Mouse (Mus musculus) midbrain, embryonic 12.5 days (tissue): ENCODE data around the gene C1s2. TPM values are rescaled to one million over a fixed set of nuclear protein-coding genes. Genes with fewer than 3 reads are reported as not detected.
"Not testable (repeated sequence)": the region's sequence is repeated elsewhere in the genome, so short reads cannot be mapped to it uniquely, and the experiment has no call there.

ENCODE experiments used
- ATAC-seq: fragments of 200-750 bp; cut with Nextera tagmentation; 2 replicates; pipeline ENCODE4 v1.8.0; 2017; ENCODE audit warnings: low read depth, moderate TSS enrichment, moderate library complexity; ENCODE audit not compliant: low FRiP score
- H3K27ac ChIP-seq: fragments of 300-500 bp; sonication (generic); replicated peaks from 2 replicates; pipeline ENCODE4 v1.5.1; 2016; ENCODE audit warnings: mild to moderate bottlenecking
- H3K27me3 ChIP-seq: fragments of 300-500 bp; sonication (generic); 2 replicates; pipeline ENCODE4 v1.6.1; 2016; ENCODE audit warnings: mild to moderate bottlenecking
- H3K36me3 ChIP-seq: fragments of 300-500 bp; sonication (generic); 2 replicates; pipeline ENCODE4 v1.6.1; 2016
- H3K4me1 ChIP-seq: fragments of 300-500 bp; sonication (generic); 2 replicates; pipeline ENCODE4 v1.6.1; 2016
- H3K4me2 ChIP-seq: fragments of 300-500 bp; sonication (generic); replicated peaks from 2 replicates; pipeline ENCODE4 v1.6.1; 2016; ENCODE audit warnings: mild to moderate bottlenecking, moderate library complexity
- H3K4me3 ChIP-seq: fragments of 300-500 bp; sonication (generic); 2 replicates; pipeline ENCODE4 v1.5.1; 2016; ENCODE audit warnings: mild to moderate bottlenecking
- H3K9ac ChIP-seq: fragments of 300-500 bp; sonication (generic); replicated peaks from 2 replicates; pipeline ENCODE4 v1.6.1; 2016; ENCODE audit warnings: mild to moderate bottlenecking, moderate library complexity
- H3K9me3 ChIP-seq: fragments of 300-500 bp; sonication (generic); 2 replicates; pipeline ENCODE4 v1.6.1; 2016; ENCODE audit warnings: mild to moderate bottlenecking
- WGBS: fragments of 180-500 bp; shearing (Covaris S2); methylation state at CpG from one replicate; pipeline ENCODE4 v1.1.7; 2016; 5-methylcytosine and 5-hydroxymethylcytosine counted together
- polyA plus RNA-seq: library from polyadenylated mRNA; unstranded; fragments of >200 nt; fragmentation: Nextera tagmentation; extraction: Ambion mirVana; gene quantifications from 2 replicates; pipeline ENCODE4 v1.2.1, GENCODE M21; 2016

C1s2 gene
- polyA plus RNA-seq, 1 experiment from 2014 or later: not detected

DNA sequence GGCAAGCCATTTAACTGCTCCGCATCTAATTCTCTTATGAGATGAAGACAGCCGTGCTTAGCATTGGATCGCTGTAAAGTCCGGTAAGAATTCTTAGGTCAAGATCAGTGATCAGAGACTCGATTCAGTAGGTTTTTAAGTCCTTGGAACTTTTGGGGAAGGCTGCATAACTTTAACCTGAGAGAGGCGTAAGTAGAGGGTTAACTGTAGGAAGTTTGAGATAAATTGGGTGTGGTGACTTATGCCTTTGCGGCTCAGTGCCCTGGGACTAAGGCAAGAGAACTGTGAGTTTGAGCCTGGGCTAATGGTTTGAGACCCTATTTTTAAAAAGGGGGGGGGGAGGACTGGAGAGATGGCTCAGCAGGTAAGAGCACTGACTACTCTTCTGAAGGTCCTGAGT lies 28.4 kb upstream of the C1s2 start:
- H3K9me3 ChIP-seq: no peaks in the 10 kb centered on the region
- H3K4me2 ChIP-seq: no peak overlapping the region
- H3K4me1 ChIP-seq: peaks cover 5% of the 10 kb centered on the region
- ATAC-seq: no peak
- no peak overlapping the region for H3K27ac ChIP-seq
- H3K9ac ChIP-seq: no peak overlapping the region
- no peaks in the 10 kb centered on the region for H3K27me3 ChIP-seq
- 92% methylated on average over 7 of the region's 7 CpGs for WGBS
- H3K4me3 ChIP-seq: no peak overlapping the region
- no peaks in the 10 kb centered on the region for H3K36me3 ChIP-seq

DNA sequence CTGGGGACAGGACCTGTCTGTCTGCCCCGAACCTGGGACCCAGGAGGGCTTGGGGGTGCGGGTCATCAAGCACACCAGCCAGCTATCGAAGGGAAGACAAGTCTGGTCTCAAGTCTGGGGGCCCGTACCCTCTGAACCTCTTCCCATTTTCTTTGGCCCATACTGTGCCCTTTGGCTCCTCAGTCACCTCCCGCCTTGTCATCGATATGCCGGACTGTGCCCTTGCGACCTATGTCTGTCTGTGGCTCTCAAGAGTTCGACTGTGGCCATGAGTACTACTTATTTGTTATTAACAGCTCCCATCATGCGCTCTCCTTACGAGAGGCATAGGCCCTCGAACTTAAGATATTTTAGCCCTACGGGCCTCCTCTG lies 27.5 kb upstream of the C1s2 start:
- ATAC-seq: no peak
- WGBS: 19% methylated on average over 13 of the region's 13 CpGs
- Histone ChIP-seq H3K36me3 (no peaks in the 10 kb centered on the region), H3K27me3 (no peaks in the 10 kb centered on the region), H3K27ac (peak overlapping the region; percentile 70), H3K4me1 (peaks cover 5% of the 10 kb centered on the region), H3K4me3 (peak overlapping the region; percentile 64), H3K4me2 (peak overlapping the region; percentile 58), H3K9me3 (no peaks in the 10 kb centered on the region), H3K9ac (peak overlapping the region; percentile 60)

DNA sequence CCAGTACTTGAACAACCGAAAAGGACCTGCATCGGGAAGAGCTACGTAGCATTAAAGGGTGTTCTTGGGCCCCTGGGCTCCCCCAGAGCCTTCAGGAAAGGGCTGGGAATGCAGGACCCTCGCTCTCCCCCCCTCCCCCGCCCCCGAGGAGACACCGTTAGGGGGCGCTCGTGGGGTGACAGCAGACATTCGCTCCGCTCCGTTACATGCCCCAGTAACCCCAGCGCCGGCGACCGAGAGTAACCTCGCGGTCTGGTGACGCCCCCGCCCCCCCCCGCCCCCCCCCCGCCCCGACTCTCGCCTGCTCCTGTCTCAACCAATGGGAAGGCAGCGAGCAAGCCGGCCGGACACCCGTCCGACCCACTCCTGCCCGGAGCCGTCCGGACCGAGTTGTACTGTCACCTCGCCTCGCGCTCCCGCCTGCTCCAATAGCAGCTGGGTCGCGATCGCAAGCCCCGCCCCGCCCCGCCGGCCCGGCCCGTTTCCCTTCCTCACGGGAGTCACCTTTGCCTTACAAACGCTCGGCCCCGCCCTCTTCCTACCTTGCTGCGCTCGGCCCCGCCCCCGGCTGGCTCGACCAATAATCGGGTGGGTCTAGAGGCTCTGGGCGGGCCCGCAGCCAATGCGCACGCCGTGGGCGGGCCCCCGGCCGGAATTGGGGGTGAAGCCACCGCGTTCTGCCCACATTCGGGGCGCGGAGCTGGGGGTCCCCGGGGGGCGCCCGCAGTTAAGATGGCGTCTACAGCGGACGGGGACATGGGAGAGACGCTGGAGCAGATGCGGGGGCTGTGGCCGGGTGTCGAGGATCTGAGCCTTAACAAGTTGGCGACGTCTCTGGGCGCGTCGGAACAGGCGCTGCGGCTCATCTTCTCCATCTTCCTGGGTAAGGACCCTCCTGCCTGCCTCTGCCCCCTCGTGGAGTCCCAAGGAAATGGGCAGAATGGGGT lies 26.9 kb upstream of the C1s2 start, which contains the start of gene Lpcat3:
Gene Lpcat3 (plus strand): TSS at position 551 of the 947 bp plus-strand sequence.
- Histone ChIP-seq H3K9ac (peak within 1 kb of the TSS; percentile 60), H3K27me3 (no peaks in the 10 kb centered on the region), H3K4me2 (peak within 1 kb of the TSS; percentile 58), H3K36me3 (no peaks in the 10 kb centered on the region), H3K4me1 (peaks cover 5% of the 10 kb centered on the region), H3K9me3 (no peaks in the 10 kb centered on the region), H3K27ac (peak within 1 kb of the TSS; percentile 70), H3K4me3 (peak within 1 kb of the TSS; percentile 64)
- WGBS: under 1% methylated on average over 84 of the region's 87 CpGs
- peak; percentile 98 for ATAC-seq

DNA sequence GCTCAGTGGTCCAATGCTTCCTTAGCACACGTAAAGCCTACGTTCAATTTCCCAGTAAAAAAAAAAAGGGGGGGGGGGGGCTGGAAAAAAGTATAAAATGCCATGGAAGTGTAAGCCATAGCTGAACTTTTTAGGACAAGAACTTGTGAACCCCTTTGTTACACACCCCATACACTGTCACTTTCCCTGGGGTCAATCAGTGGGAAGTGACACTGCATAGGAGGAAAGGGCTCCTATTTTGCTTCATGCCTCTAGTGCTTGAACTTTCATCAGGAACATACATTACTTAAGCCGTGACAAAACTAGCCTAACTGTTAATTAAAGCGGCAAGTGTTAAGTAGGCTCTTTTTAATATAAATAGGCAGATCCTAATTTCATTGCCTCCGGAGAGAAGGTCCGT lies 26.1 kb upstream of the C1s2 start:
- H3K9ac ChIP-seq: peak overlapping the region; percentile 60; the same call in 1 of the 2 replicates
- H3K4me2 ChIP-seq: peak overlapping the region; percentile 58
- 31% methylated on average over 6 of the region's 6 CpGs for WGBS
- no peaks in the 10 kb centered on the region for H3K9me3 ChIP-seq
- H3K4me1 ChIP-seq: peaks cover 5% of the 10 kb centered on the region
- peak overlapping the region; percentile 64 for H3K4me3 ChIP-seq
- H3K27ac ChIP-seq: peak overlapping the region; percentile 70
- no peaks in the 10 kb centered on the region for H3K27me3 ChIP-seq
- no peak for ATAC-seq
- no peaks in the 10 kb centered on the region for H3K36me3 ChIP-seq

DNA sequence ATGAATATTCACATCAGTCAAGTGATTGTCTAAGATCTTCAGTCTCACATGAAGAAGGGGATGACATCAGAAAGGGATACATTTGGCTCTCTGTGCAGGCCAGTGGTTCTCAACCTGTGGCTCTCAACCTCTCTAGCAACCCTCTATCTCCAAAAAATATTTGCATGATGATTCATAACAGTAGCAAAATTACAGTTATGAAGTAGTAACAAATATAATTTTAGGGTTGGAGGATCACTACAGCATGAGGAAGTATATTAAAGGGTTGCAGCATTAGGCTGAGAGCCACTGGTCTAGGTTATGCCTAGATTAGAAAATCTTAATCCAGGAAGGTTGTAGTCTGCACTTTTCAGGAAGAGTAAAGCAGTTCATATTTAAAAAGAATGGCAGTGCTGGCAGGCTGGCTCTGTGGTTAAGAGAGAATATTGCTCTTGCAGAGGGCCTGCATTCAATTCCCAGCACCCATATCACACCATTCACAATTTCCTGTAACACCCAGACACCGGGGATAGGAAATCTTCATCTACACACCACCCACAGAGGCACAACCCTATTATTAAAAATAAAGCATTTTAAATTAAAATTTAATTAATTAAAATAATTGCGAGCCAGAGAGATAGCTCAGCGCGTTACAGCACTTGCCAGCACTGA lies 25.4 kb upstream of the C1s2 start:
- no peak for ATAC-seq
- Histone ChIP-seq H3K9me3 (no peaks in the 10 kb centered on the region), H3K4me3 (no peak overlapping the region), H3K27ac (no peak overlapping the region), H3K4me1 (peaks cover 5% of the 10 kb centered on the region), H3K9ac (no peak overlapping the region), H3K4me2 (no peak overlapping the region), H3K36me3 (no peaks in the 10 kb centered on the region), H3K27me3 (no peaks in the 10 kb centered on the region)
- WGBS: 94% methylated on average over 4 of the region's 4 CpGs

DNA sequence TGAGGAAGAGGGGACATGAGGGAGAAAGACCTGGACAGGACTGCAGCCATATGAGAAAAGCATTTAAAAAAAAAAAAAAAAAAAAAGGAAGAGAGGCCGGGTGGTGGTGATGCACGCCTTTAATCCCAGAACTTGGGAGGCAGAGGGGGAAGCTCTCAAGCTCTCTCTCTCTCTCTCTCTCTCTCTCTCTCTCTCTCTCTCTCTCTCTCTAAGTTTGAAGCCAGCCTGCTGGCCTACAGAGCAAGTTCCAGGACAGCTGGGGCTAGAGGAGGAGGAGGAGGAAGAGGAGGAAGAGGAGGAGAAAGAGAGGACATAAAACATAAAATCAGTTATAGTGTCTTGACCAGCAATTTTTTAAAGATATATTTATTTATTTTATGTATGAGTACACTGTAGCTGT lies 22.2 kb upstream of the C1s2 start:
- H3K36me3 ChIP-seq: no peaks in the 10 kb centered on the region
- 77% methylated on average over 2 of the region's 2 CpGs for WGBS
- no peak for ATAC-seq
- H3K27me3 ChIP-seq: no peaks in the 10 kb centered on the region
- H3K4me2 ChIP-seq: no peak overlapping the region
- no peak overlapping the region for H3K27ac ChIP-seq
- H3K4me3 ChIP-seq: no peak overlapping the region
- no peak overlapping the region for H3K9ac ChIP-seq
- no peaks in the 10 kb centered on the region for H3K4me1 ChIP-seq
- H3K9me3 ChIP-seq: peaks cover 7% of the 10 kb centered on the region

DNA sequence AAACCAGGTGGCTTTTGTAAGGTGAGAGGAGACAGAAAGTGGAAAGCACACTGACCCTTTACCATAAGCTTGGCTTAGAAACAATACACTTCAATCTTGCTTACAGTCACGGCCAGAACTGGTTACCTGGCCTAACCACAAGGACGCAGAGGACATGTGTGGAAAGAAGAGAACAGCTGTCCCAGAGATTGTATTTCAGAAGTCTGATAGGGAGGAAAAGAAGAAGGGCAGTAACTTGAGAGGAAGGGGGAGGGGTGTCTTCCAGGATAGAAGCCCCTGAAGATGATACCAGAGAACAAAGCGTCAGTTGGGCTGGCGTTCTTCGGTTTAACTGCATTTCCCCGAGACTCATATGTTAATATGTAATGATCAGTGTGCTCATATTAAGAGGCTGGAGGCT lies 20.0 kb upstream of the C1s2 start:
- Histone ChIP-seq H3K9me3 (peaks cover 9% of the 10 kb centered on the region), H3K36me3 (no peaks in the 10 kb centered on the region), H3K9ac (no peak overlapping the region), H3K27me3 (no peaks in the 10 kb centered on the region), H3K4me1 (no peaks in the 10 kb centered on the region), H3K4me3 (no peak overlapping the region), H3K27ac (no peak overlapping the region), H3K4me2 (no peak overlapping the region)
- WGBS: 82% methylated on average over 6 of the region's 6 CpGs
- no peak for ATAC-seq

DNA sequence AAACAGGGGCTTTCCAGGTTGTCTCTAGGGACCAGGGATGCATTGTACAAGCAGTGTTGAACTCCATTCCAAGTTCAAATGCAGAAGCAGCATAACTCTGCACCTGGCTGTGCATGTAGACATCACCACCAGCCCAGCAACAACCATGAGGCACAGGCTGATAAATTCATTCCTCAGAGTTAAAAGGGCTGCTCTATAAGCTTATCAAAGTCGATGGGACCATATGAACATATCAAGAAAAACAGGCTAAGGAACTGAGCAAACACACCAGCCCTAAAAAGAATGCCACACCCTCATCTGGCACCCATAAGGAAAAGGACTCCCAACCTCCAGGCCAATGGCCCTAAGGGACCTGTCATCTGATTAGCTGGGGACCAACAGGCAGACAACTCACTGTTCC lies 10.5 kb upstream of the C1s2 start:
- Histone ChIP-seq H3K27me3 (no peaks in the 10 kb centered on the region), H3K9me3 (no peaks in the 10 kb centered on the region), H3K4me1 (no peaks in the 10 kb centered on the region), H3K9ac (no peak overlapping the region), H3K4me2 (no peak overlapping the region), H3K4me3 (no peak overlapping the region), H3K36me3 (no peaks in the 10 kb centered on the region), H3K27ac (no peak overlapping the region)
- WGBS: 76% methylated on average over 1 of the region's 1 CpGs
- ATAC-seq: no peak

DNA sequence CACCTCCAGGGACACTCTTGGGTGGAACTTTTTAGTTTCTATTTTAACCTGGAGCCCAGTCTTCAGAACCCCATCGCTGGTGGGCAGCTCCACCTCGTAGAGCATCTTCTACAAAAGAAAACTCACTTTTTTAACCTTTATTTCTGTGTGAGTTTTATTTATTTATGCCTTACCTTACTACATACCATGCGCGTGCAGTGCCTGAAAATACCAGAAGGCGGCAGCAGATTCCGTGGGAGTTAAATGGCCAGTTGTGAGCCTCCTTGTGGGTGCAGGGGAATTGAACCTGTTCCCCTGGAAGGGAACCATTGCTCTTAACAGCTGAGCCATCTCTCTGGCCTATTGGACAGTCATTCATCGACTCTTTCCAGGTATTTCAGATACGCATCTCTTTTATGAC lies 5.1 kb upstream of the C1s2 start:
- H3K4me1 ChIP-seq: no peaks in the 10 kb centered on the region
- no peaks in the 10 kb centered on the region for H3K9me3 ChIP-seq
- H3K27me3 ChIP-seq: no peaks in the 10 kb centered on the region
- no peak overlapping the region for H3K4me3 ChIP-seq
- no peak overlapping the region for H3K4me2 ChIP-seq
- H3K9ac ChIP-seq: no peak overlapping the region
- H3K27ac ChIP-seq: no peak overlapping the region
- H3K36me3 ChIP-seq: no peaks in the 10 kb centered on the region
- ATAC-seq: no peak
- WGBS: 48% methylated on average over 8 of the region's 8 CpGs

DNA sequence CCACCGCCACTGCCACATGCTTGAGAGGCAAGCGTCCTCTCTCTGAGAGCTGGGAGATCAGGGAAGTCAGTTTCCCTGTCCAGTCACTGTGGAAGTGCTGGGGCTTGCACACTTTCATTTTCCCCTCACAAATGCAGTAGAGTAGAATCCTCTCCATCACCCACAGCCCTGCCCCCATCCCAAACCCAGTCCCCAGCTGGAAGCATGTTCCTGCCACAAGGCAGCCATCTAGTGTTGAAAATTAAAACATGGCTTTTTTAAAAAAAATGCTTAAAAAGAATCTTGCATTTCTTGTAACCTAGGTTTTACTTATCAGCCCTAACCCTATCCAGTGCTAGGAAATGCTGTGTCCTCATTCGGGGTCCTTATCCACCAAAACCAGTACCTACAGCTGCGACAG lies 4.2 kb upstream of the C1s2 start:
- no peaks in the 10 kb centered on the region for H3K9me3 ChIP-seq
- no peak overlapping the region for H3K9ac ChIP-seq
- H3K27me3 ChIP-seq: no peaks in the 10 kb centered on the region
- no peak for ATAC-seq
- no peak overlapping the region for H3K4me3 ChIP-seq
- H3K4me2 ChIP-seq: no peak overlapping the region
- WGBS: 91% methylated on average over 4 of the region's 4 CpGs
- H3K27ac ChIP-seq: no peak overlapping the region
- H3K4me1 ChIP-seq: no peaks in the 10 kb centered on the region
- H3K36me3 ChIP-seq: no peaks in the 10 kb centered on the region

DNA sequence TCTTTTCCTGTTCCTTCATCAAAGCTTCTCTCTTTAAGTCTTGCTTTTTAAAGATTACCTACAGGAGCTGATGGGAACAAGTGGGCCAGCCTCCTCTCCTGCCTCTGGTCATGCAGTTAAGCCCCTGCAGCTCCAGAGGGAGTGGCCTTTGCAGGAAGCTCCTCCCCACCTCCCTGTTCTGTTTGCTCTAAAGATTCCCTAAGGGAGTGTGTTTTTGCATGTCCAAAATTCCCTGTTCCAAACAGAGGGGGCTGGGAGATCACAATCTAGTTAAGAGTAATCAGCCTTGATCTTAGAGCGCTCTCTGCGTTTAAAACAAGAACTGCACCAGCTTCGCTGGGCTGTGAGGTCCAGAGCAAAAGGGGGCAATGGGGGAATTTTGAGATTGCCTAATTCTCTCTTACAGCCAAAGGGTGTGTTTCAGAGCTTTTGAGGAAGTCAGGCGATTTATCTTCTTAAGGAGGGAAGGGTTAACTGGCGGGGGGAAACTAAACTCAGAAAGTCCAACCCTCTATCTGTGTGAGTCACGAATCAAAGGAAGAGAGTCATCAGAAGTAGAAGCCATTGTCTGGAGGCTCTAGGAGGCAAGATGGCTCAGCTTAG lies 1.1 kb upstream of the C1s2 start:
- not testable (repeated sequence) for H3K36me3 ChIP-seq, H3K9me3 ChIP-seq, ATAC-seq, H3K4me1 ChIP-seq, H3K27me3 ChIP-seq, H3K27ac ChIP-seq, H3K4me3 ChIP-seq, H3K4me2 ChIP-seq, H3K9ac ChIP-seq
- 45% methylated on average over 6 of the region's 6 CpGs for WGBS

DNA sequence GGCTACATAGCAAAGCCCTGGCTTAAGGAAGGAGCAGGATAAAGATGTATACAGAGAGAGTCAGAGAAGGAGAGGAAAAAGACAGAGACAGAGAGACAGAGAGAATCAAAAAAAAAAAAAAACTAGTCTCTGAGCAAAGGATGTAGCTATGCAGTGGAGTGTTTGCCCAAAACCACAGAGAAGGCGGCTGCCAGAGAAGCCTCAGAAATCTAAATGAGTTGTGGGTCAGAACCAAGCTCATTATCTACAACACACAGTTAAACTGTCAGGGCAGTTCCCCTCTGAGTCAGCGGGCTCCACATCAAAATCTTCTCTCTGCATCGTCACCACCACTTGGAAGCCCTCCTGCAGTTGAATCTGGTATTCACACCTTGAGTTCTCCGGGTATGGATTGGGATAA lies 5.1 kb downstream of the C1s2 start:
- H3K36me3 ChIP-seq: no peaks in the 10 kb centered on the region
- no peaks in the 10 kb centered on the region for H3K9me3 ChIP-seq
- H3K4me1 ChIP-seq: no peaks in the 10 kb centered on the region
- no peaks in the 10 kb centered on the region for H3K27me3 ChIP-seq
- WGBS: 83% methylated on average over 4 of the region's 4 CpGs
- H3K9ac ChIP-seq: no peak overlapping the region
- H3K4me2 ChIP-seq: no peak overlapping the region
- no peak overlapping the region for H3K4me3 ChIP-seq
- ATAC-seq: no peak
- no peak overlapping the region for H3K27ac ChIP-seq
